8 mouse cellular contexts compared by ENCODE assay signal in the genomic region with DNA sequence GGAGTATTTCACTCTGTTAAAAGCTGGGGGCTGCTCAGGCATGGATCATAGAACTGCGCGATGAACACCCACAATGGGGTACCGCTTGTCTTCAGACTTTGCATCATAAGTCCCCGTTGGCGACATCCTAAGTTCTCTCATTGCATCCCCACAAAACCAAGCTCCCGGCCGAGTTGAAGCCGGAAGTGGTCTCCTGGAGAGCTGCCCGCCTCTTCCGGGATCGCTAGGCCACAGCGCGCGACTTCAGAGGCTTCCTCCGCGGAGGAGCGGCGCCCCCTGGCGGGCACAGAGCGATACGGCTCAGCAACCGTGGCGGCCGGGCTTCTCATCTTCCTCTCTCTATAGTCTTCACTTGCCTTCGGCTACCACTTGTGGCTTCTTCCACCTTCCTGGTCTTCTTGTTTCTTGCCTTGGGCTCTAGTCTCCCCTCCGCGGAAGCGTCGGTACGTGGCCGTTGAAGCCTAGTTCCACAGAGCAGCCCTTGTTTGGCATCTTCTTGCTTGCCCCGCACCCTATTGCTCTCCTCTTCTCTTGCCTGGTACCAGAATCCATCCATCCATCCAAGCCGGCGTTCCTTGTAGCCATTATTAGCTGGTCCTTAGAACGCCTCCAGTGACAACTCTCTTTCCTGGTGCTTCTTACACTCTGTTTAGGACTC. TPM values are rescaled to one million over a fixed set of nuclear protein-coding genes. Genes with fewer than 3 reads are reported as not detected.
A peak's percentile ranks its signal among the peaks of the same experiment; 100 is the strongest.
DNase-seq lines count a peak whose midpoint lies in the region; ATAC-seq and TF ChIP-seq lines count a peak whose summit lies in the region.

No protein-coding gene starts in this region.

- TF ChIP-seq CTCF in brain, embryonic 14.5 days (IDR thresholded peaks at IDR 0.05; ENCODE audit: borderline replicate concordance, extremely low read depth, insufficient read depth, insufficient read length): peak; percentile 97

- no peaks in the 10 kb centered on the region for H3K36me3 ChIP-seq in erythroblast, embryonic 14.5 days (ENCODE audit: control insufficient read depth)
- no peaks in the 10 kb centered on the region for H3K36me3 ChIP-seq in heart, embryonic 13.5 days
- no peaks in the 10 kb centered on the region for H3K36me3 ChIP-seq in liver, embryonic 13.5 days
- no peaks in the 10 kb centered on the region for H3K36me3 ChIP-seq in stomach, embryonic 14.5 days (ENCODE audit: control insufficient read depth, insufficient read depth, low read length)

- peaks cover 12% of the 10 kb centered on the region for H3K27me3 ChIP-seq in erythroblast, embryonic 14.5 days (ENCODE audit: control insufficient read depth)
- H3K27me3 ChIP-seq in heart, embryonic 13.5 days (replicated peaks): peaks cover 11% of the 10 kb centered on the region; the same call in 1 of the 2 replicates
- H3K27me3 ChIP-seq in liver, embryonic 13.5 days: no peaks in the 10 kb centered on the region
- no peaks in the 10 kb centered on the region for H3K27me3 ChIP-seq in stomach, embryonic 14.5 days (ENCODE audit: control insufficient read depth, insufficient read depth, low read length)

- H3K4me3 ChIP-seq in erythroblast, embryonic 14.5 days (replicated peaks): peak overlapping the region; percentile 76
- peak overlapping the region; percentile 49 for H3K4me3 ChIP-seq in heart, embryonic 13.5 days
- H3K4me3 ChIP-seq in liver, embryonic 13.5 days (replicated peaks): peak overlapping the region; percentile 67
- H3K4me3 ChIP-seq in stomach, embryonic 14.5 days (ENCODE audit: low read depth, low read length): peak overlapping the region; percentile 28

- H3K9me3 ChIP-seq in erythroblast, embryonic 14.5 days (ENCODE audit: control insufficient read depth, low read length): no peaks in the 10 kb centered on the region
- H3K9me3 ChIP-seq in heart, embryonic 13.5 days: no peaks in the 10 kb centered on the region
- no peaks in the 10 kb centered on the region for H3K9me3 ChIP-seq in liver, embryonic 13.5 days (replicated peaks)
- no peaks in the 10 kb centered on the region for H3K9me3 ChIP-seq in stomach, embryonic 14.5 days (ENCODE audit: control insufficient read depth, low read depth, low read length)

- DNase-seq in CD4-positive helper T cell, adult 2 months (ENCODE audit: low read depth, low spot score): peak; percentile 91
- peak; percentile 96 for DNase-seq in brain, embryonic 14.5 days (ENCODE audit: low read depth)
- peak; percentile 96 for DNase-seq in kidney, postnatal 10 days
- DNase-seq in liver, embryonic 13.5 days: peak; percentile 81
- DNase-seq in natural killer cell, adult 2 months (ENCODE audit: low spot score in 2 of 2): peak; percentile 87 to 92

- 3% methylated on average over 35 of the region's 35 CpGs for WGBS in heart, embryonic 13.5 days
- WGBS in liver, embryonic 13.5 days (ENCODE audit: insufficient replicate concordance): 4% methylated on average over 35 of the region's 35 CpGs
- 4% methylated on average over 35 of the region's 35 CpGs for WGBS in stomach, embryonic 14.5 days

- peak; percentile 60; the same call in 1 of the 2 replicates for ATAC-seq in heart, embryonic 13.5 days (ENCODE audit: extremely low read depth, insufficient number of reproducible peaks, low FRiP score, low TSS enrichment)
- ATAC-seq in liver, embryonic 13.5 days (ENCODE audit: low read depth): peak; percentile 82
- ATAC-seq in stomach, embryonic 14.5 days (ENCODE audit: insufficient number of reproducible peaks, insufficient read depth, low FRiP score, low read depth): peak; percentile 57; the same call in 1 of the 2 replicates

- TF ChIP-seq POLR2A in brain, embryonic 14.5 days (IDR thresholded peaks at IDR 0.05; ENCODE audit: borderline replicate concordance, extremely low read depth, insufficient read depth, insufficient read length, poor library complexity, severe bottlenecking): peak; percentile 35; the same call in 1 of the 2 replicates

- H3K9ac ChIP-seq in heart, embryonic 13.5 days: peak overlapping the region; percentile 82
- peak overlapping the region; percentile 77 for H3K9ac ChIP-seq in liver, embryonic 13.5 days
- peak overlapping the region; percentile 57 for H3K9ac ChIP-seq in stomach, embryonic 14.5 days (replicated peaks; ENCODE audit: low read depth, low read length)

- peak overlapping the region; percentile 76 for H3K4me2 ChIP-seq in heart, embryonic 13.5 days
- peak overlapping the region; percentile 82 for H3K4me2 ChIP-seq in liver, embryonic 13.5 days
- H3K4me2 ChIP-seq in stomach, embryonic 14.5 days (replicated peaks; ENCODE audit: low read depth, low read length): peak overlapping the region; percentile 74

- peaks cover 32% of the 10 kb centered on the region for H3K4me1 ChIP-seq in erythroblast, embryonic 14.5 days (ENCODE audit: control insufficient read depth)
- H3K4me1 ChIP-seq in heart, embryonic 13.5 days: peaks cover 18% of the 10 kb centered on the region
- peaks cover 32% of the 10 kb centered on the region for H3K4me1 ChIP-seq in liver, embryonic 13.5 days (replicated peaks)
- 0 out of 2 replicates have a peak, but pooled peaks cover 5% of the 10 kb centered on the region for H3K4me1 ChIP-seq in stomach, embryonic 14.5 days (ENCODE audit: control insufficient read depth, insufficient read depth, low read length)

- peak overlapping the region; percentile 62 for H3K27ac ChIP-seq in heart, embryonic 13.5 days (replicated peaks)
- H3K27ac ChIP-seq in liver, embryonic 13.5 days: peak overlapping the region; percentile 62
- H3K27ac ChIP-seq in stomach, embryonic 14.5 days (ENCODE audit: low read length): peak overlapping the region; percentile 52; the same call in 1 of the 2 replicates

RNA-seq across cellular contexts. Expression of a gene that starts 9.5 kb away (rescaled TPM):
- 488 and 561 TPM in 2 replicates for polyA plus RNA-seq in brain, embryonic 14.5 days (2012; rRNA removed)
- 75.1 and 87.2 TPM in 2 replicates for polyA plus RNA-seq in erythroblast, embryonic 14.5 days (2012)
- 387 and 392 TPM in 2 replicates for polyA plus RNA-seq in heart, embryonic 13.5 days (2015; fragmentation: Nextera tagmentation; extraction: Ambion mirVana)
- 144 and 163 TPM in 2 replicates for polyA plus RNA-seq in liver, embryonic 13.5 days (2015; fragmentation: Nextera tagmentation; extraction: Ambion mirVana)
- polyA plus RNA-seq in stomach, embryonic 14.5 days (2014; fragmentation: Nextera tagmentation; extraction: Ambion mirVana): 359 TPM in 2 replicates

RNA-seq across cellular contexts. Expression of a gene that starts 24.7 kb away (rescaled TPM):
- 79.7 and 82.3 TPM in 2 replicates for polyA plus RNA-seq in brain, embryonic 14.5 days (2012; rRNA removed)
- polyA plus RNA-seq in erythroblast, embryonic 14.5 days (2012): 0.02 and 0.05 TPM in 2 replicates
- 2.8 and 2.9 TPM in 2 replicates for polyA plus RNA-seq in heart, embryonic 13.5 days (2015; fragmentation: Nextera tagmentation; extraction: Ambion mirVana)
- polyA plus RNA-seq in liver, embryonic 13.5 days (2015; fragmentation: Nextera tagmentation; extraction: Ambion mirVana): 5.4 and 5.9 TPM in 2 replicates
- polyA plus RNA-seq in stomach, embryonic 14.5 days (2014; fragmentation: Nextera tagmentation; extraction: Ambion mirVana): 3.7 and 7.1 TPM in 2 replicates

RNA-seq across cellular contexts. Expression of a gene that starts 34.9 kb away (rescaled TPM):
- 0.39 and 0.48 TPM in 2 replicates for polyA plus RNA-seq in brain, embryonic 14.5 days (2012; rRNA removed)
- not detected in 2 replicates for polyA plus RNA-seq in erythroblast, embryonic 14.5 days (2012)
- 0.90 and 1.3 TPM in 2 replicates for polyA plus RNA-seq in heart, embryonic 13.5 days (2015; fragmentation: Nextera tagmentation; extraction: Ambion mirVana)
- polyA plus RNA-seq in liver, embryonic 13.5 days (2015; fragmentation: Nextera tagmentation; extraction: Ambion mirVana): 1.1 and 1.5 TPM in 2 replicates
- 1.8 and 2.4 TPM in 2 replicates for polyA plus RNA-seq in stomach, embryonic 14.5 days (2014; fragmentation: Nextera tagmentation; extraction: Ambion mirVana)

RNA-seq across cellular contexts. Expression of a gene that starts 35.6 kb away (rescaled TPM):
- 3.9 and 6.7 TPM in 2 replicates for polyA plus RNA-seq in brain, embryonic 14.5 days (2012; rRNA removed)
- polyA plus RNA-seq in erythroblast, embryonic 14.5 days (2012): not detected in 2 replicates
- 9.9 and 11.8 TPM in 2 replicates for polyA plus RNA-seq in heart, embryonic 13.5 days (2015; fragmentation: Nextera tagmentation; extraction: Ambion mirVana)
- polyA plus RNA-seq in liver, embryonic 13.5 days (2015; fragmentation: Nextera tagmentation; extraction: Ambion mirVana): 0.22 and 0.34 TPM in 2 replicates
- 6.1 and 7.9 TPM in 2 replicates for polyA plus RNA-seq in stomach, embryonic 14.5 days (2014; fragmentation: Nextera tagmentation; extraction: Ambion mirVana)

RNA-seq across cellular contexts. Expression of a gene that starts 57.2 kb away (rescaled TPM):
- 21.4 and 29.6 TPM in 2 replicates for polyA plus RNA-seq in brain, embryonic 14.5 days (2012; rRNA removed)
- polyA plus RNA-seq in erythroblast, embryonic 14.5 days (2012): 79.9 and 91.3 TPM in 2 replicates
- 35.7 and 41.3 TPM in 2 replicates for polyA plus RNA-seq in heart, embryonic 13.5 days (2015; fragmentation: Nextera tagmentation; extraction: Ambion mirVana)
- polyA plus RNA-seq in liver, embryonic 13.5 days (2015; fragmentation: Nextera tagmentation; extraction: Ambion mirVana): 167 and 175 TPM in 2 replicates
- 54.0 and 61.1 TPM in 2 replicates for polyA plus RNA-seq in stomach, embryonic 14.5 days (2014; fragmentation: Nextera tagmentation; extraction: Ambion mirVana)

Comparison
In these comparisons a context has a peak if more than half of its experiments do, and no peak if none do; other contexts are left out.
1. Peak in every context shown above with its lines: DNase-seq, ATAC-seq, H3K4me3 ChIP-seq and H3K27ac ChIP-seq.